Mouse (Mus musculus) limb, embryonic 11.5 days (tissue): Measurements from ENCODE around the gene St13. TPM values are rescaled to one million over a fixed set of nuclear protein-coding genes. Genes with fewer than 3 reads are reported as not detected.

Source experiments
- ATAC-seq: fragments of 200-750 bp; cut with Nextera tagmentation; 2 replicates; pipeline ENCODE4 v1.8.0; 2017; ENCODE audit warnings: low read depth; ENCODE audit not compliant: insufficient number of reproducible peaks, low FRiP score, low TSS enrichment
- DNase-seq: peaks from one replicate; pipeline ENCODE4 v3.0.0-alpha.2; 2015; ENCODE audit warnings: low spot score
- H3K27ac ChIP-seq: fragments of 300-500 bp; sonication (generic); replicated peaks from 2 replicates; pipeline ENCODE4 v1.5.1; 2014; ENCODE audit warnings: low read depth, mild to moderate bottlenecking, low read length
- H3K27me3 ChIP-seq: fragments of 300-500 bp; sonication (generic); 2 replicates; pipeline ENCODE4 v1.6.1; 2014; ENCODE audit warnings: mild to moderate bottlenecking, low read length, mixed read lengths; ENCODE audit not compliant: control insufficient read depth, insufficient read depth
- H3K36me3 ChIP-seq: fragments of 300-500 bp; sonication (generic); 2 replicates; pipeline ENCODE4 v1.6.1; 2014; ENCODE audit warnings: mild to moderate bottlenecking, low read length, moderate library complexity, mixed read lengths; ENCODE audit not compliant: control insufficient read depth, insufficient read depth
- H3K4me1 ChIP-seq: fragments of 300-500 bp; sonication (generic); 2 replicates; pipeline ENCODE4 v1.6.1; 2014; ENCODE audit warnings: low read length, mixed read lengths; ENCODE audit not compliant: control insufficient read depth, insufficient read depth
- H3K4me2 ChIP-seq: fragments of 300-500 bp; sonication (generic); 2 replicates; pipeline ENCODE4 v1.6.1; 2014; ENCODE audit warnings: low read depth, mild to moderate bottlenecking, moderate library complexity; ENCODE audit not compliant: severe bottlenecking
- H3K4me3 ChIP-seq: fragments of 300-500 bp; sonication (generic); 2 replicates; pipeline ENCODE4 v1.5.1; 2014; ENCODE audit warnings: low read depth, low read length
- H3K9ac ChIP-seq: fragments of 300-500 bp; sonication (generic); 2 replicates; pipeline ENCODE4 v1.6.1; 2014; ENCODE audit warnings: mild to moderate bottlenecking, low read length
- H3K9me3 ChIP-seq: fragments of 300-500 bp; sonication (generic); 2 replicates; pipeline ENCODE4 v1.6.1; 2016; ENCODE audit warnings: low read length; ENCODE audit not compliant: control insufficient read depth
- WGBS: fragments of 180-500 bp; shearing (Covaris S2); extraction: QIAGEN DNeasy Blood & Tissue Kit; methylation state at CpG from one replicate; pipeline ENCODE4 v1.1.7; 2014; 5-methylcytosine and 5-hydroxymethylcytosine counted together
- polyA plus RNA-seq: library from polyadenylated mRNA; unstranded; fragments of >200 nt; fragmentation: Nextera tagmentation; extraction: Ambion mirVana; gene quantifications from 2 replicates; pipeline ENCODE4 v1.2.1, GENCODE M21; 2014

The St13 gene
- polyA plus RNA-seq, 1 experiment from 2014 or later, result 209 TPM

GRCm38 (mm10) chr15:81392997-81393396, 6.9 kb downstream of the St13 start:
- no peak for ATAC-seq
- Histone ChIP-seq H3K4me1 (no peaks in the 10 kb centered on the region), H3K27ac (no peak overlapping the region), H3K9me3 (no peaks in the 10 kb centered on the region), H3K9ac (no peak overlapping the region), H3K27me3 (no peaks in the 10 kb centered on the region), H3K4me3 (no peak overlapping the region), H3K36me3 (peaks cover 5% of the 10 kb centered on the region; the same call in 1 of the 2 replicates), H3K4me2 (no peak overlapping the region)
- DNase-seq, result no peak

- no peak overlapping the region for H3K4me2 ChIP-seq
- H3K4me1 ChIP-seq, result no peaks in the 10 kb centered on the region
- 96% methylated on average over 5 of the region's 5 CpGs for WGBS
- H3K27ac ChIP-seq, result no peak overlapping the region
- H3K36me3 ChIP-seq, result peaks cover 19% of the 10 kb centered on the region
- no peak overlapping the region for H3K4me3 ChIP-seq
- ATAC-seq, result no peak
- no peak for DNase-seq
- H3K9me3 ChIP-seq, result no peaks in the 10 kb centered on the region
- H3K9ac ChIP-seq, result no peak overlapping the region
- no peaks in the 10 kb centered on the region for H3K27me3 ChIP-seq
Measured at GRCm38 (mm10) chr15:81386327-81386726, 13.6 kb downstream of the St13 start.

- Histone ChIP-seq H3K4me1 (no peaks in the 10 kb centered on the region), H3K27me3 (no peaks in the 10 kb centered on the region), H3K9me3 (no peaks in the 10 kb centered on the region), H3K27ac (no peak overlapping the region), H3K36me3 (peaks cover 9% of the 10 kb centered on the region; the same call in 1 of the 2 replicates), H3K9ac (no peak overlapping the region), H3K4me2 (no peak overlapping the region), H3K4me3 (no peak overlapping the region)
- ATAC-seq, result no peak
- WGBS, result 88% methylated on average over 2 of the region's 2 CpGs
- DNase-seq, result no peak
Measured at GRCm38 (mm10) chr15:81378845-81379244, 21.0 kb downstream of the St13 start.

- Histone ChIP-seq H3K27me3 (no peaks in the 10 kb centered on the region), H3K4me1 (no peaks in the 10 kb centered on the region), H3K36me3 (peaks cover 15% of the 10 kb centered on the region), H3K9me3 (no peaks in the 10 kb centered on the region), H3K9ac (no peak overlapping the region), H3K4me3 (no peak overlapping the region), H3K4me2 (no peak overlapping the region), H3K27ac (no peak overlapping the region)
- DNase-seq (no peak), ATAC-seq (no peak)
- 92% methylated on average over 11 of the region's 11 CpGs for WGBS
Measured at GRCm38 (mm10) chr15:81374621-81375020, 25.3 kb downstream of the St13 start.

- 76% methylated on average over 1 of the region's 1 CpGs for WGBS
- Histone ChIP-seq H3K4me3 (no peak overlapping the region), H3K4me1 (no peaks in the 10 kb centered on the region), H3K27ac (no peak overlapping the region), H3K9me3 (no peaks in the 10 kb centered on the region), H3K27me3 (no peaks in the 10 kb centered on the region), H3K4me2 (no peak overlapping the region), H3K36me3 (peaks cover 15% of the 10 kb centered on the region), H3K9ac (no peak overlapping the region)
- DNase-seq, result no peak
- ATAC-seq, result no peak
Measured at GRCm38 (mm10) chr15:81370356-81370755, 29.5 kb downstream of the St13 start.

- DNase-seq (no peak), ATAC-seq (no peak)
- Histone ChIP-seq H3K4me3 (no peak overlapping the region), H3K9ac (no peak overlapping the region), H3K4me1 (no peaks in the 10 kb centered on the region), H3K36me3 (peaks cover 15% of the 10 kb centered on the region), H3K4me2 (no peak overlapping the region), H3K9me3 (no peaks in the 10 kb centered on the region), H3K27me3 (no peaks in the 10 kb centered on the region), H3K27ac (no peak overlapping the region)
- 92% methylated on average over 1 of the region's 1 CpGs for WGBS
Measured at GRCm38 (mm10) chr15:81368601-81369000, 31.3 kb downstream of the St13 start.

- WGBS, result 84% methylated on average over 4 of the region's 4 CpGs
- no peak overlapping the region for H3K9ac ChIP-seq
- no peak for ATAC-seq
- DNase-seq, result no peak
- H3K4me2 ChIP-seq, result no peak overlapping the region
- H3K27ac ChIP-seq, result no peak overlapping the region
- no peaks in the 10 kb centered on the region for H3K9me3 ChIP-seq
- H3K36me3 ChIP-seq, result peaks cover 7% of the 10 kb centered on the region; the same call in 1 of the 2 replicates
- no peak overlapping the region for H3K4me3 ChIP-seq
- no peaks in the 10 kb centered on the region for H3K4me1 ChIP-seq
- H3K27me3 ChIP-seq, result no peaks in the 10 kb centered on the region
Measured at GRCm38 (mm10) chr15:81366241-81366640, 33.6 kb downstream of the St13 start.

- DNase-seq (no peak), ATAC-seq (no peak)
- H3K4me1 ChIP-seq, result no peaks in the 10 kb centered on the region
- H3K27me3 ChIP-seq, result no peaks in the 10 kb centered on the region
- no peak overlapping the region for H3K9ac ChIP-seq
- 92% methylated on average over 8 of the region's 8 CpGs for WGBS
- no peak overlapping the region for H3K4me3 ChIP-seq
- no peak overlapping the region for H3K27ac ChIP-seq
- H3K9me3 ChIP-seq, result no peaks in the 10 kb centered on the region
- peaks cover 6% of the 10 kb centered on the region; the same call in 1 of the 2 replicates for H3K36me3 ChIP-seq
- no peak overlapping the region for H3K4me2 ChIP-seq
Measured at GRCm38 (mm10) chr15:81365246-81365645, 34.6 kb downstream of the St13 start.

- peaks cover 6% of the 10 kb centered on the region; the same call in 1 of the 2 replicates for H3K4me1 ChIP-seq
- peaks cover 5% of the 10 kb centered on the region; the same call in 1 of the 2 replicates for H3K36me3 ChIP-seq
- no peak overlapping the region for H3K4me3 ChIP-seq
- DNase-seq (no peak), ATAC-seq (no peak)
- H3K9ac ChIP-seq, result no peak overlapping the region
- H3K27ac ChIP-seq, result no peak overlapping the region
- no peak overlapping the region for H3K4me2 ChIP-seq
- 93% methylated on average over 1 of the region's 1 CpGs for WGBS
- H3K27me3 ChIP-seq, result no peaks in the 10 kb centered on the region
- H3K9me3 ChIP-seq, result no peaks in the 10 kb centered on the region
Measured at GRCm38 (mm10) chr15:81364271-81364670, 35.6 kb downstream of the St13 start.
